Mouse (Mus musculus): ENCODE measurements around the gene Zfp317.

GRCm38 (mm10) chr9:19692430-19692829, 70.5 kb downstream of the Zfp317 start:
- TF ChIP-seq CTCF (IDR thresholded peaks at IDR 0.05; ENCODE audit: borderline replicate concordance, insufficient read depth, low read length): no peak
- TF ChIP-seq POLR2A (IDR thresholded peaks at IDR 0.05; ENCODE audit: low read depth, low read length): no peak

Data from embryonic fibroblast, embryonic 13.5 days (primary cell).